Mouse (Mus musculus): Measurements from ENCODE around the gene Elovl2. TPM values are rescaled to one million over a fixed set of nuclear protein-coding genes. Genes with fewer than 3 reads are reported as not detected.
"Not testable (repeated sequence)": the region's sequence is repeated elsewhere in the genome, so short reads cannot be mapped to it uniquely, and the experiment has no call there.

Gene Elovl2
- 48.3 and 56.3 TPM in 2 replicates for polyA plus RNA-seq (2014; fragmentation: Nextera tagmentation; extraction: Ambion mirVana)

DNA sequence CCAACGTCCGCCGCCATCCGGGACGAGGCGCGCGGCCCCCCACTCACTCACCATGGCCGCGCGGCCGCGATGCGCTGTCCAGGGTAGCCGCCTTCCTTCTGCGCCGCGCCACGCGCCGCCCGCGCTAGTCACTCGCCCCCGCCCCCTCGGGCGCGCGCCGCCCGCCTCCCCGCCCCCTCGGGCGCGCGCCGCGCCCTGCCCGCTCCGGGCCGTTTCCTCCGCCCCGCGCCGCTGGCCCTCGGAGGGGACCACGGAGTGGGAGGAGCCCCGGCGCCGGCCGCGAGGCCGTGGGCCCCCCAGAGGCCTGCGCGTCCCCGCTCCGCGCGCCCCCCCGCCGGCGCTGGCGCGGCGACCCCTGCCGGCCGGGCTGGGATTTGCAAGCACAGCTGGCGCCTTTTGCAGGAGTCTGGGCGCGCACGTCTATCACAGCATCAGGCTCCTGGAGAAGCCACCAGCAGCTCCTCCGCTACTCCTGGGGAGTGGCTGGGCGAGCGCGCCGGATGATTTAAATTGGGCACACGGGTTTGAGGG, at the start of gene Elovl2:
Gene Elovl2, minus strand, starts transcription at position 102 of the 531 bp plus-strand sequence.
- Histone ChIP-seq H3K4me1 (ENCODE audit: control insufficient read depth, insufficient read depth, low read length) (no peaks in the 10 kb centered on the region; the same call in 1 of the 2 replicates), H3K4me3 (ENCODE audit: low read depth, low read length) (peak within 1 kb of the TSS; percentile 59), H3K36me3 (ENCODE audit: control insufficient read depth, insufficient read depth, low read length) (no peaks in the 10 kb centered on the region), H3K27ac (ENCODE audit: low read depth, low read length) (peak within 1 kb of the TSS; percentile 60), H3K9ac (ENCODE audit: low read length) (peak within 1 kb of the TSS; percentile 82), H3K9me3 (ENCODE audit: control insufficient read depth, low read length) (peaks cover 9% of the 10 kb centered on the region), H3K27me3 (ENCODE audit: control insufficient read depth, insufficient read depth, low read length) (no peaks in the 10 kb centered on the region), H3K4me2 (peak within 1 kb of the TSS; percentile 47)
- peak; percentile 96 for ATAC-seq (ENCODE audit: low FRiP score)
- 2% methylated on average over 42 of the region's 77 CpGs for WGBS
- peak; percentile 98 for DNase-seq (ENCODE audit: low spot score, missing footprints)

DNA sequence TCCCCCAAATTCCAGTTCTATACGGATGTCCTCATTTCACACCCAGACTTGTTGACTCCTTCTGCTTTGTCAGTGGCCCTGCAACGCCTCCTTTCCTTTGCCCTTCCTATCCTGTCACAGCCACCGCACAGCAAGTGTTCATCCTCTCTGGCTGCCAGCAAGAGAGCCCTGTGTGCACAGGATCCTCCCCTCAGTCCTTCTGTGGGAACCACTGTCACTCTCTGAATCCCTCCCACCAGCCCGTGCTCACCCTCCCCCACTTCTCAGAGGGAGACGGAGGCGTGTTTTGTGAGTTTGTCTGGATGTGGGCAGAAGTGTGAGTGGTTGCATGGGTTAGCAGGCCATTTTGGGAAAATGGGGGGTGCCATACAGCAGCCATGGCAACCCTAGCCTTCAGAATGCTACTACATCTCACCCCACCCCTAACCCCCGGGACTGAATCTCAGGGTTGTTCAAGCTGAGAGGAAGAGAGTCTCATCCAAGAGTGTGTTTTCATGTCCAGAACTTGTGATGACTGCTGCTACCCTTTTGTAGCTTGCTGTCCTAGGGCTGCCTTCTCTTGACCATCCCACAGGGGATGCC, 47.7 kb upstream of the Elovl2 start:
- H3K36me3 ChIP-seq (ENCODE audit: control insufficient read depth, insufficient read depth, low read length) = no peaks in the 10 kb centered on the region
- H3K27me3 ChIP-seq (ENCODE audit: control insufficient read depth, insufficient read depth, low read length) = no peaks in the 10 kb centered on the region
- DNase-seq (ENCODE audit: low spot score, missing footprints) (no peak), ATAC-seq (ENCODE audit: low FRiP score) (no peak)
- no peak overlapping the region for H3K27ac ChIP-seq (ENCODE audit: low read depth, low read length)
- no peak overlapping the region for H3K9ac ChIP-seq (ENCODE audit: low read length)
- no peaks in the 10 kb centered on the region for H3K9me3 ChIP-seq (ENCODE audit: control insufficient read depth, low read length)
- 29% methylated on average over 7 of the region's 7 CpGs for WGBS
- no peak overlapping the region for H3K4me2 ChIP-seq
- H3K4me1 ChIP-seq (ENCODE audit: control insufficient read depth, insufficient read depth, low read length) = no peaks in the 10 kb centered on the region
- no peak overlapping the region for H3K4me3 ChIP-seq (ENCODE audit: low read depth, low read length)

DNA sequence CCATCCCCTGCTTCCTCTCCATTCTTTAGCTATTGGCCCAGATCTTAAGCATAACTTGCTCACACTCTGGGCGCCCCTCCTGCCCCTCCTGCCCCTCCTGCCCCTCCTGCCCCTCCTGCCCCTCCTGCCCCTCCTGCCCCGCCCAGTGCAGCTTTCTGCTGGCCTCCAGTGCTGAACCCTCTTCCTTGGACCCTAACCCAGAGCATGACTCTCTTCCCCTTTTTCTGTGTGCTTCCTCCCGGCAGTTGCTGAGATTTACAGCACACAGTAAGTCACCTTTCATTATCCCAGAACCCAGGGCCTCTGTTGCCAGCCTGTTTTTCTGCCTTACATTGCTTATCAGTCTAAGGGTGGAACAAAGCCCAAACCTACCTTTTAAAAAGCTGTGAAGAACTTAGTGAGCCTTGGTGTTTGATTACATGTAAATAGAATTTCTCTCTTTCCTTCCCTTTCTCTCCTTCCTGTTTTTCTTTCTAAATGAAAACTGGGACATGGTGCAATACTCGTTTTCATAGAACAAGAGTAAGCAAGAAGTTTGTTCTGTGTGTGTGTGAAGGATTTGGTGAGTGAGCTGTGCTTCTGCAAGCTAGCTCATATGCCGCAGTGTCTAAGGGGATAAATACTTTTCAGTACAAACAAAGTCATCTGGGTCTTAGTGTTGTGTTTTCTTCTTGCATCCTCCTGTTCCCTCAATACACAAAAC, 43.2 kb upstream of the Elovl2 start:
- no peaks in the 10 kb centered on the region for H3K27me3 ChIP-seq (ENCODE audit: control insufficient read depth, insufficient read depth, low read length)

DNA sequence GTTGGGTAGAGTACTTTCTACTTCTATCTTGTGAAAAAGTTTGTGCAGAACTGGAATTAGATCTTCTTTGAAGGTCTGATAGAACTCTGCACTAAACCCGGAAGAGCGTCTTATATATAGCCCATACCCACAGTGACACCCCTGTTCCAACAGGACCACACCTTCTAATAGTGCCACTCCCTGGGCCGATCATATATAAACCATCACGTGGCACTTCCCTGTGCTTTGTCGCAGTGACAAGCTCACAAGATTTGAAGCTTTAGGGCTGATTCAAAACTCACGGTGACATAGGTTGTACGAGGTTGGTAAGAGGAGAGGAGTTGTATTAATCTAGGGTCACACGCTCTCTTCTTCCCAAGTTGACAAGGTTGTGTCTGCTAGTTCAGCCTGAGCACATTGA, 41.4 kb upstream of the Elovl2 start:
- not testable (repeated sequence) for H3K4me3 ChIP-seq (ENCODE audit: low read depth, low read length); ATAC-seq (ENCODE audit: low FRiP score); H3K27ac ChIP-seq (ENCODE audit: low read depth, low read length); H3K4me1 ChIP-seq (ENCODE audit: control insufficient read depth, insufficient read depth, low read length); H3K4me2 ChIP-seq; H3K36me3 ChIP-seq (ENCODE audit: control insufficient read depth, insufficient read depth, low read length); H3K9me3 ChIP-seq (ENCODE audit: control insufficient read depth, low read length); H3K9ac ChIP-seq (ENCODE audit: low read length); DNase-seq (ENCODE audit: low spot score, missing footprints); H3K27me3 ChIP-seq (ENCODE audit: control insufficient read depth, insufficient read depth, low read length)
- WGBS = 97% methylated on average over 8 of the region's 8 CpGs

More for the DNA sequence above, 43.2 kb upstream of the Elovl2 start:
- 86% methylated on average over 5 of the region's 5 CpGs for WGBS
- DNase-seq (ENCODE audit: low spot score, missing footprints) (no peak), ATAC-seq (ENCODE audit: low FRiP score) (no peak)
- Histone ChIP-seq H3K9me3 (ENCODE audit: control insufficient read depth, low read length) (no peaks in the 10 kb centered on the region), H3K4me1 (ENCODE audit: control insufficient read depth, insufficient read depth, low read length) (no peaks in the 10 kb centered on the region), H3K9ac (ENCODE audit: low read length) (no peak overlapping the region), H3K36me3 (ENCODE audit: control insufficient read depth, insufficient read depth, low read length) (no peaks in the 10 kb centered on the region), H3K4me3 (ENCODE audit: low read depth, low read length) (no peak overlapping the region), H3K4me2 (no peak overlapping the region), H3K27ac (ENCODE audit: low read depth, low read length) (no peak overlapping the region)

DNA sequence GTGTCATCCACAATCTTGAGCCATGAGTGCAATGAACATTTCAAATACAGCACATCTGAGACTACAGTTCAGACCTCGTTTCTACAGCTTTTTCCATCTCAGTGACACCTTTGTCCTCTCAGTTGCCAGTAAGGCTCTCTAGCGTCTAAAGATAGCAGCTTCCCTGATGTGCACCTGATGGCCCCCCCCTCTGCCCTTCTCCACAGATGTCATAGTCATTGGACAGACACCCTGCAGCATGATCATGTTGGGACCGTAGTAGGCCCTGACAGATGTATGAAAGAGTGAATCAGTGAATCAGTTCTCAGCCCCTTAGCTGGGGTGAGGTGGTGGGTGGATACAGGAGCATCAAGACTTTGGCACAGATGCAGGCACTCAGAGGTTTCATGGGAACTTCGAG, 37.6 kb upstream of the Elovl2 start:
- H3K36me3 ChIP-seq (ENCODE audit: control insufficient read depth, insufficient read depth, low read length) = no peaks in the 10 kb centered on the region
- 89% methylated on average over 4 of the region's 4 CpGs for WGBS

DNA sequence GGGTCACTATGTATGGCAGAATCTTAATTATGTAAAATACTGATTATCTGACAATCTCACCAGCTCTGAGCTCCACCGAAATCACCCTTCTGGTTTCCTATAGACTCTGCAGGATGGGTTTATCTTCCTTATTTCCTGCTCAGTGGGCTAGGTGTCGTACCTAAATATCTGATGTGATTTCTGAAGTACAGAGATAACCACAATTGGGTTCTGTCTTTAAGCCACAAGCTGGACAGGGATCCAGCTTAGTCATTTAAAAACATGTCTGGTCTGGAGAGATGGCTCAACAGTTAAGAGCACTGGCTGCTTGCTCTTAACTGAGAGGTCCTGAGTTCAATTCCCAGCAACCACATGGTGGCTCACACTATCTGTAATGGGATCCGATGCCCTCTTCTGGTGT, 36.8 kb upstream of the Elovl2 start:
- Histone ChIP-seq H3K27me3 (ENCODE audit: control insufficient read depth, insufficient read depth, low read length) (no peaks in the 10 kb centered on the region), H3K4me3 (ENCODE audit: low read depth, low read length) (no peak overlapping the region), H3K9me3 (ENCODE audit: control insufficient read depth, low read length) (no peaks in the 10 kb centered on the region), H3K4me1 (ENCODE audit: control insufficient read depth, insufficient read depth, low read length) (no peaks in the 10 kb centered on the region), H3K4me2 (no peak overlapping the region), H3K27ac (ENCODE audit: low read depth, low read length) (no peak overlapping the region), H3K9ac (ENCODE audit: low read length) (no peak overlapping the region), H3K36me3 (ENCODE audit: control insufficient read depth, insufficient read depth, low read length) (no peaks in the 10 kb centered on the region)
- DNase-seq (ENCODE audit: low spot score, missing footprints) = no peak
- no peak for ATAC-seq (ENCODE audit: low FRiP score)
- 89% methylated on average over 3 of the region's 3 CpGs for WGBS

More for the DNA sequence above, 37.6 kb upstream of the Elovl2 start:
- DNase-seq (ENCODE audit: low spot score, missing footprints) (no peak), ATAC-seq (ENCODE audit: low FRiP score) (no peak)
- H3K9ac ChIP-seq (ENCODE audit: low read length) = no peak overlapping the region
- H3K9me3 ChIP-seq (ENCODE audit: control insufficient read depth, low read length) = no peaks in the 10 kb centered on the region
- no peak overlapping the region for H3K27ac ChIP-seq (ENCODE audit: low read depth, low read length)
- no peak overlapping the region for H3K4me3 ChIP-seq (ENCODE audit: low read depth, low read length)
- no peak overlapping the region for H3K4me2 ChIP-seq
- no peaks in the 10 kb centered on the region for H3K27me3 ChIP-seq (ENCODE audit: control insufficient read depth, insufficient read depth, low read length)
- H3K4me1 ChIP-seq (ENCODE audit: control insufficient read depth, insufficient read depth, low read length) = no peaks in the 10 kb centered on the region

DNA sequence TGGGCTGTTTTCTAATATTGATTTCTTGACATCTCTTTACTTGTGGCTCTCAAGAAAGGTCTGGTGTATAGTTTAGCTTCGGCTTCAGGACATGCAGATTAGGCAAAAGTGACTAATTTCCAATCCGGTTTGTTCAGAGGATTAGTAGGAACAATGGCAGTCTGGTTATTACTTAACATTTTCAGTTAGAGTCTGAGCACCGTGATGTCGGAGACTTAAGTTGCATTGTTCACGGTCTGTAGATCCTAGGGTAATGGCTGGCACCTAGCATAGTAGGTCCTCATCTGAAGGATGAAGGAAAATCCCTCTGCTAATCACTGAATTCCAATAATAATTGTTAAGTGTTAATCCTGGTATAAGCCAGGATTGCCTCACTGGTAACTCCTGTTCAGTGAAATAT, 35.9 kb upstream of the Elovl2 start:
- 64% methylated on average over 5 of the region's 5 CpGs for WGBS
- no peaks in the 10 kb centered on the region for H3K36me3 ChIP-seq (ENCODE audit: control insufficient read depth, insufficient read depth, low read length)
- no peak overlapping the region for H3K9ac ChIP-seq (ENCODE audit: low read length)
- H3K4me2 ChIP-seq = no peak overlapping the region
- no peak overlapping the region for H3K4me3 ChIP-seq (ENCODE audit: low read depth, low read length)
- H3K4me1 ChIP-seq (ENCODE audit: control insufficient read depth, insufficient read depth, low read length) = no peaks in the 10 kb centered on the region
- no peaks in the 10 kb centered on the region for H3K9me3 ChIP-seq (ENCODE audit: control insufficient read depth, low read length)
- no peaks in the 10 kb centered on the region for H3K27me3 ChIP-seq (ENCODE audit: control insufficient read depth, insufficient read depth, low read length)
- DNase-seq (ENCODE audit: low spot score, missing footprints) (no peak), ATAC-seq (ENCODE audit: low FRiP score) (no peak)
- H3K27ac ChIP-seq (ENCODE audit: low read depth, low read length) = no peak overlapping the region

DNA sequence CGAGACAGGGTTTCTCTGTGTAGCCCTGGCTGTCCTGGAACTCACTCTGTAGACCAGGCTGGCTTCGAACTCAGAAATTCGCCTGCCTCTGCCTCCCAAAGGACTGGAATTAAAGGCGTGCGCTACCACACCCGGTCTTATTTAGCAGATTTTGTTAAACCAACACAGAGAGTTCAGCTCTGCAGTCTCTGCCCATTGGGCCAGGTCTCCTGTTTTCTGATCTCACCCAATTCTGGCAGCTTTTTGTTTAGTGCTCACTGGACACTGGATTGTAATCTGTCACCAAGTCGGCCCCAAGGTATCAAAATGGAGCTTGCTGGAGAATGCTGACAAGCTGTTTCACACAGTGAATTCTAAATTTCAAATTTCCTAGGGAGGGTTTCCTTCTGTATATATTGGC, 32.5 kb upstream of the Elovl2 start:
- no peak for DNase-seq (ENCODE audit: low spot score, missing footprints)
- no peaks in the 10 kb centered on the region for H3K27me3 ChIP-seq (ENCODE audit: control insufficient read depth, insufficient read depth, low read length)
- H3K4me3 ChIP-seq (ENCODE audit: low read depth, low read length) = no peak overlapping the region
- 91% methylated on average over 7 of the region's 7 CpGs for WGBS
- H3K27ac ChIP-seq (ENCODE audit: low read depth, low read length) = no peak overlapping the region
- ATAC-seq (ENCODE audit: low FRiP score) = no peak
- H3K9me3 ChIP-seq (ENCODE audit: control insufficient read depth, low read length) = no peaks in the 10 kb centered on the region
- H3K36me3 ChIP-seq (ENCODE audit: control insufficient read depth, insufficient read depth, low read length) = no peaks in the 10 kb centered on the region
- H3K4me2 ChIP-seq = no peak overlapping the region
- no peak overlapping the region for H3K9ac ChIP-seq (ENCODE audit: low read length)
- H3K4me1 ChIP-seq (ENCODE audit: control insufficient read depth, insufficient read depth, low read length) = no peaks in the 10 kb centered on the region; the same call in 1 of the 2 replicates

DNA sequence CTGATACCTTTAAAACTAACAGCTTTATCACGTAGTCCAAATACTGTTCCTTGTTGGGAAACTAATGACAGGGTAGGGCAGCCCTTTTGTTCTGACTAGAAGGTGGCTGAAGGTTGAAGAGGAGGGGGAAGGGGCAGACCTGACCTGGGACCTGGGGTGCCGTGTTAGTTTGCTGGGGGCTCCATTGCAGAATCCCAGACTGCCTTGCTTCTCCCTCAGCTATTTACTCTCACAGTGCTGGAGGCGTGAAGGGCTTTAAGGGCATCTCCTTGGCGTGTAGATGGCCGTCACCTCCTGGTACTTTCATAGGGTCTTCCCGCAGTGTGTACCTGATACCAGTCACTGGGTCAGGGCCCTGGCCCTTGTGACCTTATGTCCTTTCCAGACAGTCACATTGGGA, 31.9 kb upstream of the Elovl2 start:
- Histone ChIP-seq H3K27ac (ENCODE audit: low read depth, low read length) (no peak overlapping the region), H3K9me3 (ENCODE audit: control insufficient read depth, low read length) (no peaks in the 10 kb centered on the region), H3K4me1 (ENCODE audit: control insufficient read depth, insufficient read depth, low read length) (no peaks in the 10 kb centered on the region; the same call in 1 of the 2 replicates), H3K9ac (ENCODE audit: low read length) (no peak overlapping the region), H3K27me3 (ENCODE audit: control insufficient read depth, insufficient read depth, low read length) (no peaks in the 10 kb centered on the region), H3K4me2 (no peak overlapping the region), H3K36me3 (ENCODE audit: control insufficient read depth, insufficient read depth, low read length) (no peaks in the 10 kb centered on the region), H3K4me3 (ENCODE audit: low read depth, low read length) (no peak overlapping the region)
- no peak for DNase-seq (ENCODE audit: low spot score, missing footprints)
- WGBS = 86% methylated on average over 6 of the region's 6 CpGs
- ATAC-seq (ENCODE audit: low FRiP score) = no peak

Data from midbrain, embryonic 11.5 days (tissue).